Mouse (Mus musculus) lung, adult 2 months (tissue): ENCODE results near the gene Gm765.

Source experiments
- CTCF ChIP-seq: fragments of 200-500 bp; IDR thresholded peaks from 2 replicates; pipeline ENCODE4 v1.5.1; 2011; ENCODE audit warnings: mild to moderate bottlenecking, low read length, control low read depth; ENCODE audit not compliant: insufficient read depth
- POLR2A ChIP-seq: fragments of 200-500 bp; IDR thresholded peaks from 2 replicates; pipeline ENCODE4 v1.6.1; 2011; ENCODE audit warnings: low read depth, mild to moderate bottlenecking, control low read depth, low read length, borderline replicate concordance; ENCODE audit errors: extremely low read depth

GRCm38 (mm10) chr6:98353285-98353684, 10.7 kb upstream of the Gm765 start:
- no peak for TF ChIP-seq CTCF
- no peak for TF ChIP-seq POLR2A
